Mouse (Mus musculus) limb, embryonic 12.5 days (tissue): ENCODE results near the gene Smad6. TPM values are rescaled to one million over a fixed set of nuclear protein-coding genes. Genes with fewer than 3 reads are reported as not detected.
A peak's percentile ranks its signal among the peaks of the same experiment; 100 is the strongest.

Experiments used
- ATAC-seq: fragments of 200-750 bp; cut with Nextera tagmentation; 2 replicates; pipeline ENCODE4 v1.8.0; 2017; ENCODE audit warnings: low read depth, moderate TSS enrichment; ENCODE audit not compliant: insufficient number of reproducible peaks, insufficient read depth, low FRiP score, low TSS enrichment
- H3K27ac ChIP-seq: fragments of 300-500 bp; sonication (generic); 2 replicates; pipeline ENCODE4 v1.5.1; 2016; ENCODE audit warnings: mild to moderate bottlenecking, moderate library complexity
- H3K27me3 ChIP-seq: fragments of 300-500 bp; sonication (generic); 2 replicates; pipeline ENCODE4 v1.6.1; 2016; ENCODE audit warnings: mild to moderate bottlenecking, moderate library complexity
- H3K36me3 ChIP-seq: fragments of 300-500 bp; sonication (generic); 2 replicates; pipeline ENCODE4 v1.6.1; 2016; ENCODE audit warnings: mild to moderate bottlenecking, moderate library complexity
- H3K4me1 ChIP-seq: fragments of 300-500 bp; sonication (generic); replicated peaks from 2 replicates; pipeline ENCODE4 v1.6.1; 2016
- H3K4me2 ChIP-seq: fragments of 300-500 bp; sonication (generic); 2 replicates; pipeline ENCODE4 v1.6.1; 2016; ENCODE audit warnings: mild to moderate bottlenecking, moderate library complexity
- H3K4me3 ChIP-seq: fragments of 300-500 bp; sonication (generic); replicated peaks from 2 replicates; pipeline ENCODE4 v1.5.1; 2016; ENCODE audit warnings: mild to moderate bottlenecking
- H3K9ac ChIP-seq: fragments of 300-500 bp; sonication (generic); replicated peaks from 2 replicates; pipeline ENCODE4 v1.6.1; 2016; ENCODE audit warnings: mild to moderate bottlenecking, moderate library complexity
- H3K9me3 ChIP-seq: fragments of 300-500 bp; sonication (generic); 2 replicates; pipeline ENCODE4 v1.6.1; 2016; ENCODE audit warnings: mild to moderate bottlenecking, moderate library complexity
- WGBS: fragments of 180-500 bp; shearing (Covaris S2); methylation state at CpG from one replicate; pipeline ENCODE4 v1.1.7; 2016; 5-methylcytosine and 5-hydroxymethylcytosine counted together
- polyA plus RNA-seq: library from polyadenylated mRNA; unstranded; fragments of >200 nt; fragmentation: Nextera tagmentation; extraction: Ambion mirVana; gene quantifications from 2 replicates; pipeline ENCODE4 v1.2.1, GENCODE M21; 2016

Gene Smad6
- polyA plus RNA-seq, 1 experiment from 2014 or later, result 23.9 TPM

DNA sequence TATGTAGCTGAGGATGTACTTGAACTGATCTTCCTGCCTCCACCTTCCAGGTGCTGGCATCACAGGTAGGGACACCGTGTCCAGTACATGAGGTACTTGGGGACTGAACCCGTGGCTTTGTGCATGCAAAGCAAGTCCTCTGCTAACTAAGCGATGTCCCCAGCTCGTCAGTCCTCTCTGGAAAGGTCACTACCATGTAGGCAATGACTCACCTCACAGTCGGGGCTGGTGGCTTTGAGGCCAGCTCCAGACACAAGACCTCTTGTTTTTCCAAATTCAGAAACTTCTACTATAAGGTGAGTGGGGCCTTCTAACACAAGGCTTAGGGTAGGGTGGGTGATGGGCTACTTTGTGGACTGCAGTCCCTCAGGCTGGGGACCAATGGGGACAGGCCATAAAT is 21.8 kb downstream of the Smad6 start:
- Histone ChIP-seq H3K27me3 (no peaks in the 10 kb centered on the region), H3K36me3 (peaks cover 96% of the 10 kb centered on the region), H3K4me2 (no peak overlapping the region), H3K9me3 (no peaks in the 10 kb centered on the region), H3K9ac (no peak overlapping the region), H3K27ac (0 out of 2 replicates have a peak overlapping the region, but pooled peaks have one; percentile 12), H3K4me1 (peaks cover 49% of the 10 kb centered on the region), H3K4me3 (no peak overlapping the region)
- 86% methylated on average over 5 of the region's 5 CpGs for WGBS
- no peak for ATAC-seq

- Histone ChIP-seq H3K9me3 (no peaks in the 10 kb centered on the region), H3K9ac (no peak overlapping the region), H3K4me2 (no peak overlapping the region), H3K27ac (no peak overlapping the region), H3K4me3 (no peak overlapping the region), H3K36me3 (peaks cover 95% of the 10 kb centered on the region), H3K27me3 (no peaks in the 10 kb centered on the region), H3K4me1 (peaks cover 49% of the 10 kb centered on the region)
- WGBS, result 88% methylated on average over 9 of the region's 9 CpGs
- ATAC-seq, result no peak
These were observed 22.7 kb downstream of the Smad6 start for GRCm38 (mm10) chr9:63999194-63999593.

DNA sequence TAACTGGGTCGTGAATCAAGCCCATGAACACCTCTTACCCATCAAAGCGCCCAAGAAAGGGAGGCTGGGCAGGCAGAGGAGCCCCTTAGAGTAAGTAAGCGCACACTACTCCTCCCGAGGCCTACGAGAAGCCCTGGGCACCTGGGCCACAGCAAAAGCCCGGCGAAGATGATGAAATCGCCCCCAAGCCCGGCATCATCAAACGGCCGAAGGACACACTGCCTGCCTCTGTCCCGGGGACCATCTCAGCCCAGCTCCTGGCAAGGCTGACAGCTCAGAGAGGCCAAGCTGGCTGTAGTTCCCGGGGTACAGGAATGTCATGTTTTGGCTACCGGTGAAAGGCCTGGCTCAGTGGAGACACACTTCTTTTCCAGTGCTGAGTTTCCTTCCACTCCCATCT is 23.8 kb downstream of the Smad6 start:
- H3K4me2 ChIP-seq, result no peak overlapping the region
- 71% methylated on average over 14 of the region's 14 CpGs for WGBS
- no peak for ATAC-seq
- H3K27me3 ChIP-seq, result no peaks in the 10 kb centered on the region
- H3K4me3 ChIP-seq, result no peak overlapping the region
- peak overlapping the region; percentile 32 for H3K27ac ChIP-seq
- peaks cover 90% of the 10 kb centered on the region for H3K36me3 ChIP-seq
- no peaks in the 10 kb centered on the region for H3K9me3 ChIP-seq
- peaks cover 53% of the 10 kb centered on the region for H3K4me1 ChIP-seq
- H3K9ac ChIP-seq, result no peak overlapping the region; the same call in 1 of the 2 replicates

GRCm38 (mm10) chr9:63997439-63997838 is 24.4 kb downstream of the Smad6 start:
- H3K9me3 ChIP-seq, result no peaks in the 10 kb centered on the region
- H3K4me3 ChIP-seq, result no peak overlapping the region
- H3K4me2 ChIP-seq, result no peak overlapping the region
- no peak for ATAC-seq
- WGBS, result 75% methylated on average over 4 of the region's 4 CpGs
- H3K27me3 ChIP-seq, result no peaks in the 10 kb centered on the region
- H3K36me3 ChIP-seq, result peaks cover 86% of the 10 kb centered on the region
- peaks cover 58% of the 10 kb centered on the region for H3K4me1 ChIP-seq
- H3K9ac ChIP-seq, result no peak overlapping the region; the same call in 1 of the 2 replicates
- peak overlapping the region; percentile 32 for H3K27ac ChIP-seq

DNA sequence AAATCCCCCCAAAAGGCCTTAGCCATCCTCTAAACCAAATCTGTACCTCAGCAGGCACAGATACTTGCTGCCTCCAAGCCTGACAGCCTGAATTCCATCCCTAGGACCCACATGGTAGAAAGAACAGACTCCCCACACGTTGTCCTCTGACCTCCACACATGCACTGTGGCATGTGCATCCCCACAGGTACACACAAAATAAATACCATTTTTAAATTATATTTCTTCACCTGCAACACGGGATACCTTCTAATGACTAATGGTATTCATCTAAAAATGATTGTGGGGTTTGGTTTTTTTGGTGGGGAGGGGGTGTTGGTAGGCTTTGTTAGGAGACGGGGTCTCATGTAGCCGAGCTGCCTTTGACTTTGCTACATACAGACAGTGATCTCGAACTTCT is 28.6 kb downstream of the Smad6 start:
- Histone ChIP-seq H3K9ac (no peak overlapping the region), H3K4me1 (peaks cover 43% of the 10 kb centered on the region), H3K4me3 (no peak overlapping the region), H3K27me3 (no peaks in the 10 kb centered on the region), H3K9me3 (no peaks in the 10 kb centered on the region), H3K27ac (peak overlapping the region; percentile 13; the same call in 1 of the 2 replicates), H3K36me3 (peaks cover 78% of the 10 kb centered on the region), H3K4me2 (no peak overlapping the region)
- WGBS, result 79% methylated on average over 5 of the region's 5 CpGs
- ATAC-seq, result no peak

- H3K36me3 ChIP-seq, result peaks cover 78% of the 10 kb centered on the region
- H3K4me1 ChIP-seq, result peaks cover 38% of the 10 kb centered on the region
- H3K27ac ChIP-seq, result peak overlapping the region; percentile 13
- no peak overlapping the region for H3K4me3 ChIP-seq
- no peak overlapping the region; the same call in 1 of the 2 replicates for H3K9ac ChIP-seq
- no peak for ATAC-seq
- 71% methylated on average over 4 of the region's 4 CpGs for WGBS
- H3K4me2 ChIP-seq, result no peak overlapping the region
- no peaks in the 10 kb centered on the region for H3K27me3 ChIP-seq
- H3K9me3 ChIP-seq, result no peaks in the 10 kb centered on the region
These were observed 29.1 kb downstream of the Smad6 start for GRCm38 (mm10) chr9:63992761-63993160.

DNA sequence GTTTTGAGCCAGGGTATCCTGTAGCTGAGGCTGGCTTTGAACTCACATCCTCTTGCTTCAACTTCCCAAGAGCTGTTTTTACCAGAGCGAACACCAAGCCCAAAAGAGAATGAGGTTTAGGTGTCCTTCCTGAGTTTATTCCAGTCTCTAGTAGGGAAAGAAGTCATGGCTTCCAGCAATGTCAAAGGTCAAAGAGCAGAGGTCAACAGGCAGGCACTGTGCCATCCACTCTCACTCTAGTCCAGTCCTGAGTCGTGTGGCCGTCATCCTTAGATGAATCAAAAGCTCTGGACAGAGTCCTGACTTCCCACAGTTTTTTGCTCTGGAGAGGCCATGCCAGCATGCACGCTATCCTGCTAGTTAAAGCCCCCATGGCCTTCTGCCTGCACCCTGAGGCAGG is 30.7 kb downstream of the Smad6 start:
- 68% methylated on average over 4 of the region's 4 CpGs for WGBS
- no peak overlapping the region for H3K27ac ChIP-seq
- ATAC-seq, result no peak
- no peak overlapping the region for H3K4me3 ChIP-seq
- H3K36me3 ChIP-seq, result peaks cover 74% of the 10 kb centered on the region
- H3K9me3 ChIP-seq, result no peaks in the 10 kb centered on the region
- no peak overlapping the region for H3K4me2 ChIP-seq
- H3K4me1 ChIP-seq, result peaks cover 45% of the 10 kb centered on the region
- H3K27me3 ChIP-seq, result no peaks in the 10 kb centered on the region
- no peak overlapping the region for H3K9ac ChIP-seq

- H3K36me3 ChIP-seq, result peaks cover 60% of the 10 kb centered on the region
- H3K4me1 ChIP-seq, result peaks cover 61% of the 10 kb centered on the region
- no peaks in the 10 kb centered on the region for H3K9me3 ChIP-seq
- ATAC-seq, result no peak
- no peaks in the 10 kb centered on the region for H3K27me3 ChIP-seq
- no peak overlapping the region for H3K9ac ChIP-seq
- no peak overlapping the region for H3K27ac ChIP-seq
- no peak overlapping the region for H3K4me3 ChIP-seq
- H3K4me2 ChIP-seq, result no peak overlapping the region
- 77% methylated on average over 8 of the region's 8 CpGs for WGBS
These were observed 32.2 kb downstream of the Smad6 start for GRCm38 (mm10) chr9:63989641-63990040.

- H3K27me3 ChIP-seq, result no peaks in the 10 kb centered on the region
- H3K36me3 ChIP-seq, result peaks cover 60% of the 10 kb centered on the region
- peaks cover 65% of the 10 kb centered on the region for H3K4me1 ChIP-seq
- no peak for ATAC-seq
- no peak overlapping the region for H3K4me3 ChIP-seq
- no peak overlapping the region for H3K4me2 ChIP-seq
- no peaks in the 10 kb centered on the region for H3K9me3 ChIP-seq
- no peak overlapping the region for H3K27ac ChIP-seq
- no peak overlapping the region for H3K9ac ChIP-seq
- 91% methylated on average over 12 of the region's 12 CpGs for WGBS
These were observed 32.6 kb downstream of the Smad6 start for GRCm38 (mm10) chr9:63989214-63989613.

- Histone ChIP-seq H3K9me3 (no peaks in the 10 kb centered on the region), H3K36me3 (peaks cover 51% of the 10 kb centered on the region), H3K27ac (peak overlapping the region; percentile 62), H3K4me2 (no peak overlapping the region), H3K4me3 (no peak overlapping the region), H3K27me3 (no peaks in the 10 kb centered on the region), H3K9ac (no peak overlapping the region), H3K4me1 (peaks cover 78% of the 10 kb centered on the region)
- WGBS, result 75% methylated on average over 6 of the region's 6 CpGs
- no peak for ATAC-seq
These were observed 36.7 kb downstream of the Smad6 start for GRCm38 (mm10) chr9:63985125-63985524.

DNA sequence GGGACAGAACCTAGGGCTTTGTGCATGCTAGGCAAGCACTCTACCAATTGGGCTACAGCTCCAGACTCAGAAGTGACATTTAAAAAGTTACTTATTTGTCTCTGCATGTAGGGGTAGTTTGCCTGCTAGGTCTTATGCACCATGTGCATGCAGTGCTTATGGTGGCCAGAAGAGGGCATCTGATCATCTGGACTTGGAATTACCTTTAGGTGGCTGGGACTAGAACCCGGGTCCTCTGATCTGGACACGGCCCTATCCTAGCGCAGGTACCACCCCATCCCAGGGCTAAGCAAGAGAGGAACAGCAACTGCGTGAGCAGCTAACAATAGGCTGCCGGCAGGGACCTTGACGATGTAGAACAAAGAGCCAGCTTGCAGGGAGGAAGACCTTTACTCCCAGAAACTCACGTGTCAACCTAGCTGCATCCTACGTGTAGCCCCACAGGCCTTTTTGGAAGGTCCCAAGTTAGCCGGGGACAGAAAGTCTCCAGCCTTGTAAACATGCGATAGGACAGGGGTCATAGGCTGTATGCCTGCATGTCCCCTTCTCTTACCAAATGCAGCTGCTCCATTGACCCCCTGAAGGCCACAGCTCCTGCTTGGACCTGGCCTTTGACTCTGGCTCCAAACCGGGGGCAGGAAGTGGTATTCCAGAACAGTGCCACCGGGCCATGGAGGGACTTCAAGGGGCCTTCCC is 38.8 kb downstream of the Smad6 start:
- no peak for ATAC-seq
- Histone ChIP-seq H3K9me3 (no peaks in the 10 kb centered on the region), H3K27ac (0 out of 2 replicates have a peak overlapping the region, but pooled peaks have one; percentile 35), H3K9ac (no peak overlapping the region), H3K4me3 (no peak overlapping the region), H3K4me1 (peaks cover 95% of the 10 kb centered on the region), H3K27me3 (no peaks in the 10 kb centered on the region), H3K4me2 (no peak overlapping the region), H3K36me3 (peaks cover 32% of the 10 kb centered on the region)
- WGBS, result 81% methylated on average over 12 of the region's 12 CpGs

DNA sequence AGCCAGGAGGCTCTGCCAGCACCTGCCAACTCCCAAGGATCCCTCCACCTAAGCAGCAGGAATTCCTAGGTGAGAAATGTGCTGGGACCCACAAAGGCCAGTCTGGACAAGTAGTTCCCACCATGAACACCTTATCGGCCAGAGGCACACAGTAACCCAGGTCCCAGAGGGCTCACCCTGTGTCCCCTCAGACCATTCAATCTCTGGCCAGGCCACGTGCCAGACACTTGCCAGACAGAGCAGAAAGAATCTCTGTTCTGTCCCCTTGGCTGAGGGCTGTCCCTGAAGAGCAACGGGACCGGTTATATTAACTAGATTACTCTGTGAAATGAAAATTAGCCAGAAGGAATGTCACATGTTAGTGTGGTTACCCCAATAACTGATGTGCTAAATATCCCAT is 39.9 kb downstream of the Smad6 start:
- Histone ChIP-seq H3K4me2 (no peak overlapping the region), H3K36me3 (peaks cover 23% of the 10 kb centered on the region), H3K27ac (peak overlapping the region; percentile 53; the same call in 1 of the 2 replicates), H3K27me3 (no peaks in the 10 kb centered on the region), H3K9ac (no peak overlapping the region), H3K9me3 (no peaks in the 10 kb centered on the region), H3K4me1 (peaks cover 100% of the 10 kb centered on the region), H3K4me3 (no peak overlapping the region)
- 81% methylated on average over 4 of the region's 4 CpGs for WGBS
- no peak for ATAC-seq
